Mouse (Mus musculus): ENCODE measurements at regions not wholly inside any gene's neighbourhood (a gene's known extent, or its start where the extent isn't known, plus 50 kb on each side); places are given as distances from the start of the nearest gene placed in this dataset.
"Not testable (repeated sequence)": the region's sequence is repeated elsewhere in the genome, so short reads cannot be mapped to it uniquely, and the experiment has no call there.

GRCm38 (mm10) chr6:22474604-22475003 is 118.6 kb upstream of the Fam3c start:
- H3K36me3 ChIP-seq (ENCODE audit: control insufficient read depth, insufficient read depth, low read length): no peaks in the 10 kb centered on the region
- no peak overlapping the region for H3K9ac ChIP-seq (ENCODE audit: low read length)
- WGBS: 63% methylated on average over 4 of the region's 4 CpGs

GRCm38 (mm10) chr6:22474011-22474410 is 118.0 kb upstream of the Fam3c start:
- Histone ChIP-seq H3K9ac (ENCODE audit: low read length) (no peak overlapping the region), H3K4me3 (ENCODE audit: low read depth, low read length) (no peak overlapping the region), H3K9me3 (ENCODE audit: control insufficient read depth, low read length) (no peaks in the 10 kb centered on the region), H3K27me3 (ENCODE audit: control insufficient read depth, insufficient read depth, low read length) (no peaks in the 10 kb centered on the region), H3K36me3 (ENCODE audit: control insufficient read depth, insufficient read depth, low read length) (no peaks in the 10 kb centered on the region), H3K4me1 (replicated peaks; ENCODE audit: control insufficient read depth, insufficient read depth) (no peaks in the 10 kb centered on the region), H3K27ac (replicated peaks) (no peak overlapping the region), H3K4me2 (replicated peaks; ENCODE audit: low read depth) (no peak overlapping the region)
- ATAC-seq (ENCODE audit: low FRiP score, low TSS enrichment): no peak
- DNase-seq (ENCODE audit: low spot score): no peak
- TF ChIP-seq CTCF (IDR thresholded peaks at IDR 0.05; ENCODE audit: low read depth) (no peak), EP300 (optimal IDR thresholded peaks at IDR 0.05) (no peak)
- WGBS: 62% methylated on average over 2 of the region's 2 CpGs

More at GRCm38 (mm10) chr6:22474604-22475003, 118.6 kb upstream of the Fam3c start:
- Histone ChIP-seq H3K9me3 (ENCODE audit: control insufficient read depth, low read length) (no peaks in the 10 kb centered on the region), H3K27me3 (ENCODE audit: control insufficient read depth, insufficient read depth, low read length) (no peaks in the 10 kb centered on the region), H3K4me1 (replicated peaks; ENCODE audit: control insufficient read depth, insufficient read depth) (no peaks in the 10 kb centered on the region), H3K4me2 (replicated peaks; ENCODE audit: low read depth) (no peak overlapping the region), H3K27ac (replicated peaks) (no peak overlapping the region), H3K4me3 (ENCODE audit: low read depth, low read length) (no peak overlapping the region)
- DNase-seq (ENCODE audit: low spot score) (no peak), ATAC-seq (ENCODE audit: low FRiP score, low TSS enrichment) (no peak)
- no peak for TF ChIP-seq EP300 (optimal IDR thresholded peaks at IDR 0.05)
- TF ChIP-seq CTCF (IDR thresholded peaks at IDR 0.05; ENCODE audit: low read depth): no peak

- DNase-seq (ENCODE audit: low spot score); H3K4me2 ChIP-seq (replicated peaks; ENCODE audit: low read depth); H3K9ac ChIP-seq (ENCODE audit: low read length); H3K36me3 ChIP-seq (ENCODE audit: control insufficient read depth, insufficient read depth, low read length); ATAC-seq (ENCODE audit: low FRiP score, low TSS enrichment); H3K27ac ChIP-seq (replicated peaks); H3K4me1 ChIP-seq (replicated peaks; ENCODE audit: control insufficient read depth, insufficient read depth); H3K4me3 ChIP-seq (ENCODE audit: low read depth, low read length); H3K9me3 ChIP-seq (ENCODE audit: control insufficient read depth, low read length); H3K27me3 ChIP-seq (ENCODE audit: control insufficient read depth, insufficient read depth, low read length): not testable (repeated sequence)
- WGBS: 84% methylated on average over 5 of the region's 5 CpGs
Measured at GRCm38 (mm10) chr6:22472400-22472799, 116.4 kb upstream of the Fam3c start.

GRCm38 (mm10) chr6:22467334-22467993 is 111.4 kb upstream of the Fam3c start:
- WGBS: 55% methylated on average over 11 of the region's 11 CpGs
- Histone ChIP-seq H3K9ac (ENCODE audit: low read length) (no peak overlapping the region), H3K27ac (replicated peaks) (no peak overlapping the region), H3K27me3 (ENCODE audit: control insufficient read depth, insufficient read depth, low read length) (no peaks in the 10 kb centered on the region), H3K36me3 (ENCODE audit: control insufficient read depth, insufficient read depth, low read length) (no peaks in the 10 kb centered on the region), H3K4me2 (replicated peaks; ENCODE audit: low read depth) (no peak overlapping the region), H3K9me3 (ENCODE audit: control insufficient read depth, low read length) (no peaks in the 10 kb centered on the region), H3K4me3 (ENCODE audit: low read depth, low read length) (no peak overlapping the region), H3K4me1 (replicated peaks; ENCODE audit: control insufficient read depth, insufficient read depth) (no peaks in the 10 kb centered on the region)
- ATAC-seq (ENCODE audit: low FRiP score, low TSS enrichment): peak; percentile 97
- TF ChIP-seq CTCF (IDR thresholded peaks at IDR 0.05; ENCODE audit: low read depth) (no peak), EP300 (optimal IDR thresholded peaks at IDR 0.05) (no peak)
- peak; percentile 60 for DNase-seq (ENCODE audit: low spot score)

GRCm38 (mm10) chr6:22465926-22466325 is 109.9 kb upstream of the Fam3c start:
- Histone ChIP-seq H3K9me3 (ENCODE audit: control insufficient read depth, low read length) (no peaks in the 10 kb centered on the region), H3K4me2 (replicated peaks; ENCODE audit: low read depth) (no peak overlapping the region), H3K27ac (replicated peaks) (no peak overlapping the region), H3K4me3 (ENCODE audit: low read depth, low read length) (no peak overlapping the region), H3K36me3 (ENCODE audit: control insufficient read depth, insufficient read depth, low read length) (no peaks in the 10 kb centered on the region), H3K9ac (ENCODE audit: low read length) (no peak overlapping the region), H3K4me1 (replicated peaks; ENCODE audit: control insufficient read depth, insufficient read depth) (no peaks in the 10 kb centered on the region), H3K27me3 (ENCODE audit: control insufficient read depth, insufficient read depth, low read length) (no peaks in the 10 kb centered on the region)
- 91% methylated on average over 1 of the region's 1 CpGs for WGBS
- no peak for TF ChIP-seq EP300 (optimal IDR thresholded peaks at IDR 0.05)
- TF ChIP-seq CTCF (IDR thresholded peaks at IDR 0.05; ENCODE audit: low read depth): no peak
- DNase-seq (ENCODE audit: low spot score) (no peak), ATAC-seq (ENCODE audit: low FRiP score, low TSS enrichment) (no peak)

- H3K9me3 ChIP-seq (ENCODE audit: control insufficient read depth, low read length): no peaks in the 10 kb centered on the region
- ATAC-seq (ENCODE audit: low FRiP score, low TSS enrichment) (no peak), DNase-seq (ENCODE audit: low spot score) (no peak)
- no peaks in the 10 kb centered on the region for H3K36me3 ChIP-seq (ENCODE audit: control insufficient read depth, insufficient read depth, low read length)
- H3K4me1 ChIP-seq (replicated peaks; ENCODE audit: control insufficient read depth, insufficient read depth): no peaks in the 10 kb centered on the region
- TF ChIP-seq EP300 (optimal IDR thresholded peaks at IDR 0.05) (no peak), CTCF (IDR thresholded peaks at IDR 0.05; ENCODE audit: low read depth) (no peak)
- H3K4me3 ChIP-seq (ENCODE audit: low read depth, low read length): no peak overlapping the region
- H3K27me3 ChIP-seq (ENCODE audit: control insufficient read depth, insufficient read depth, low read length): no peaks in the 10 kb centered on the region
- 56% methylated on average over 7 of the region's 7 CpGs for WGBS
- H3K9ac ChIP-seq (ENCODE audit: low read length): no peak overlapping the region
- H3K27ac ChIP-seq (replicated peaks): no peak overlapping the region
- H3K4me2 ChIP-seq (replicated peaks; ENCODE audit: low read depth): no peak overlapping the region
Measured at GRCm38 (mm10) chr6:22459440-22460016, 103.5 kb upstream of the Fam3c start.

Measured in stomach, postnatal 0 days (tissue).